Mouse (Mus musculus) ES-E14 (cell line): ENCODE results near the gene Shq1. TPM values are rescaled to one million over a fixed set of nuclear protein-coding genes. Genes with fewer than 3 reads are reported as not detected.

ENCODE experiments used
- DNase-seq: peaks from one replicate; pipeline ENCODE4 v3.0.0-alpha.2; 2013; ENCODE audit warnings: low read depth, low spot score
- H3K27ac ChIP-seq: 2 replicates; pipeline ENCODE4 v1.5.1; 2012; ENCODE audit warnings: low read depth, mild to moderate bottlenecking, low read length, moderate library complexity, mixed read lengths; ENCODE audit not compliant: poor library complexity, insufficient read depth, severe bottlenecking
- H3K36me3 ChIP-seq: 2 replicates; pipeline ENCODE4 v1.6.1; 2012; ENCODE audit warnings: mild to moderate bottlenecking, low read length, moderate library complexity, mixed read lengths; ENCODE audit not compliant: control insufficient read depth, poor library complexity, insufficient read depth, severe bottlenecking
- H3K4me1 ChIP-seq, 2 experiments: fragments of 150-350 bp in 1 of 2; sonication (generic) in 1 of 2; 2 replicates each; pipeline ENCODE4 v1.6.1; 2012; ENCODE audit warnings: low read length in 2 of 2, mild to moderate bottlenecking in 1 of 2, mixed read lengths in 1 of 2; ENCODE audit not compliant: control insufficient read depth in 2 of 2, insufficient read depth in 2 of 2, poor library complexity in 1 of 2
- H3K4me3 ChIP-seq, 2 experiments: fragments of 150-350 bp in 1 of 2; sonication (generic) in 1 of 2; 2 replicates each; pipeline ENCODE4 v1.5.1; 2012; ENCODE audit warnings: low read length in 2 of 2, low read depth in 1 of 2, mild to moderate bottlenecking in 1 of 2, mixed read lengths in 1 of 2; ENCODE audit not compliant: insufficient read depth in 1 of 2, poor library complexity in 1 of 2, severe bottlenecking in 1 of 2
- H3K9ac ChIP-seq: 2 replicates; pipeline ENCODE4 v1.6.1; 2012; ENCODE audit warnings: low read depth, mild to moderate bottlenecking, low read length, mixed read lengths; ENCODE audit not compliant: poor library complexity, insufficient read depth, severe bottlenecking
- H3K9me3 ChIP-seq: fragments of 150-350 bp; sonication (generic); 2 replicates; pipeline ENCODE4 v1.6.1; 2012; ENCODE audit warnings: low read depth, mild to moderate bottlenecking, low read length; ENCODE audit not compliant: control insufficient read depth, insufficient read depth
- CHD2 ChIP-seq: IDR thresholded peaks from 2 replicates; pipeline ENCODE4 v1.6.1; 2014; ENCODE audit warnings: mild to moderate bottlenecking, low read depth, low read length, inconsistent platforms
- HCFC1 ChIP-seq: IDR thresholded peaks from 2 replicates; pipeline ENCODE4 v1.6.1; 2012; ENCODE audit warnings: low read length, inconsistent platforms, borderline replicate concordance; ENCODE audit not compliant: insufficient read depth
- MAFK ChIP-seq: IDR thresholded peaks from 2 replicates; pipeline ENCODE4 v1.6.1; 2014; ENCODE audit warnings: mild to moderate bottlenecking, low read depth, low read length, inconsistent platforms; ENCODE audit not compliant: insufficient read depth
- ZC3H11A ChIP-seq: IDR thresholded peaks from 2 replicates; pipeline ENCODE4 v1.6.1; 2012; ENCODE audit warnings: low read depth, mild to moderate bottlenecking, inconsistent platforms, low read length, borderline replicate concordance
- ZNF384 ChIP-seq: IDR thresholded peaks from 2 replicates; pipeline ENCODE4 v1.6.1; 2012; ENCODE audit warnings: low read depth, low read length, inconsistent platforms
- in situ Hi-C, 2 experiments: fragments of 600-800 bp; cut with MboI; formaldehyde crosslinking; loops; one replicate each; pipeline ENCODE4 v1.15.1; 2025; ENCODE audit warnings: low sequenced_read_pairs in 2 of 2, inconsistent platforms in 1 of 2; ENCODE audit not compliant: unreplicated experiment in 2 of 2
- total RNA-seq: library from RNA; depleted of rRNA; stranded (reverse); fragments of 300-350 nt; gene quantifications from 2 replicates; pipeline ENCODE4 v1.2.3, GENCODE M21; 2012

Gene Shq1
- total RNA-seq, 1 experiment = 25.1 TPM

GRCm38 (mm10) chr6:100527972-100528371 is 143.0 kb downstream of the Shq1 start:
- Histone ChIP-seq H3K9ac (no peak overlapping the region), H3K4me1 (peaks cover 0 to 21% of the 10 kb centered on the region in 2 experiments; a peak in 2 of 4 replicates), H3K9me3 (no peaks in the 10 kb centered on the region), H3K4me3 (no peak overlapping the region), H3K27ac (no peak overlapping the region), H3K36me3 (no peaks in the 10 kb centered on the region)
- in situ Hi-C loops = no loop called here
- TF ChIP-seq ZC3H11A (peak; percentile 94), HCFC1 (no peak), ZNF384 (no peak), MAFK (no peak), CHD2 (no peak)
- peak; percentile 48 for DNase-seq

GRCm38 (mm10) chr6:100527161-100527560 is 143.8 kb downstream of the Shq1 start:
- peak overlapping the region; percentile 64; the same call in 1 of the 2 replicates for H3K9ac ChIP-seq
- DNase-seq = peak; percentile 50
- no peaks in the 10 kb centered on the region for H3K9me3 ChIP-seq
- in situ Hi-C loops = no loop called here
- TF ChIP-seq CHD2 (no peak), ZNF384 (no peak), MAFK (no peak), HCFC1 (no peak), ZC3H11A (no peak)
- no peaks in the 10 kb centered on the region for H3K36me3 ChIP-seq
- peaks cover 0 to 20% of the 10 kb centered on the region in 2 experiments; a peak in 2 of 4 replicates for H3K4me1 ChIP-seq
- no peak overlapping the region for H3K27ac ChIP-seq
- peak overlapping the region; percentile 52 to 60; a peak in 3 of 4 replicates for H3K4me3 ChIP-seq

- no peak for DNase-seq
- H3K27ac ChIP-seq = no peak overlapping the region
- TF ChIP-seq HCFC1 = no peak
- TF ChIP-seq ZC3H11A = no peak
- TF ChIP-seq CHD2 = no peak
- no peak for TF ChIP-seq ZNF384
- TF ChIP-seq MAFK = no peak
Observed at GRCm38 (mm10) chr6:100526066-100526465, 144.9 kb downstream of the Shq1 start.

GRCm38 (mm10) chr6:100525496-100525895 is 145.5 kb downstream of the Shq1 start:
- peaks cover 0 to 20% of the 10 kb centered on the region in 2 experiments; a peak in 2 of 4 replicates for H3K4me1 ChIP-seq
- H3K4me3 ChIP-seq = no peak overlapping the region
- in situ Hi-C loops = no loop called here
- no peak overlapping the region for H3K9ac ChIP-seq
- no peak for TF ChIP-seq ZC3H11A
- TF ChIP-seq HCFC1 = no peak
- DNase-seq = no peak
- no peaks in the 10 kb centered on the region for H3K36me3 ChIP-seq
- no peak overlapping the region for H3K27ac ChIP-seq
- H3K9me3 ChIP-seq = no peaks in the 10 kb centered on the region

More at GRCm38 (mm10) chr6:100526066-100526465, 144.9 kb downstream of the Shq1 start:
- Histone ChIP-seq H3K36me3 (no peaks in the 10 kb centered on the region), H3K9me3 (no peaks in the 10 kb centered on the region), H3K9ac (no peak overlapping the region), H3K4me3 (no peak overlapping the region), H3K4me1 (peaks cover 0 to 20% of the 10 kb centered on the region in 2 experiments; a peak in 2 of 4 replicates)
- in situ Hi-C loops = no loop called here

GRCm38 (mm10) chr6:100522495-100522894 is 148.5 kb downstream of the Shq1 start:
- Histone ChIP-seq H3K9ac (no peak overlapping the region), H3K4me1 (peaks cover 0 to 18% of the 10 kb centered on the region in 2 experiments; a peak in 2 of 4 replicates), H3K27ac (no peak overlapping the region), H3K9me3 (no peaks in the 10 kb centered on the region), H3K36me3 (no peaks in the 10 kb centered on the region), H3K4me3 (no peak overlapping the region)
- DNase-seq = no peak
- no peak for TF ChIP-seq ZC3H11A
- no peak for TF ChIP-seq MAFK
- TF ChIP-seq HCFC1 = no peak
- no peak for TF ChIP-seq ZNF384
- no peak for TF ChIP-seq CHD2
- in situ Hi-C loops = no loop called here
